11 mouse cellular contexts compared by ENCODE assay signal in the genomic region with DNA sequence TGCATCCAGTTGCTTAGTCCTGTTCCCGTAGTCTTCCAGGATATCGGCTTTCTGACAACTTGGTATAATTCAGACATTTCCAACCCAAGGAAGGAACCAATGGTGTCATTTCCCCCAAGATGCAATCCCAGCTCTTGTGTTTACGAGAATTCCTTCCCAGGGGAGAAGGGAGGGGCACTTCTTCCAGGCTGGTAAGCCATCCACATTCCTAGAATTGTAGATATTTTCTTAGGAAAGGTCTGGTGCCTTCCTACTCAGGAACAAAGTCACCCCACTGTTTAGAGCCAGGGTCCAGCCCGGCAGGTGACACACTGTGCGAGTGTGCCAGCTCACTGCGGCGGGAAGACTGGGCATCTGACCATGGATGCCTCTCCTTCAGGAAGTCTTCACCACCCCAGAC.
"Had no signal": no experiment of that assay in that cellular context is flagged by ENCODE, and none has a peak within 500 bp of the region (broad histone marks: within the 10 kb centered on the region; RNA-seq: fewer than 3 reads in every experiment).

No protein-coding gene starts in this region.

- H3K9ac ChIP-seq: intestine, embryonic 15.5 days; liver, embryonic 13.5 days; liver, postnatal 0 days; midbrain, embryonic 12.5 days; stomach, embryonic 15.5 days had no signal

- ATAC-seq: intestine, embryonic 15.5 days; liver, postnatal 0 days; midbrain, embryonic 16.5 days had no signal

- H3K4me3 ChIP-seq: intestine, embryonic 15.5 days; left cerebral cortex, adult 2 months; liver, embryonic 13.5 days; midbrain, embryonic 12.5 days; stomach, embryonic 15.5 days had no signal

- DNase-seq: kidney, postnatal 4 days; liver; liver, embryonic 13.5 days; liver, postnatal 0 days; right cerebral cortex, postnatal 14 days; thymus, postnatal 36 days had no signal

- H3K36me3 ChIP-seq: intestine, embryonic 15.5 days; liver, embryonic 13.5 days; midbrain, embryonic 12.5 days; stomach, embryonic 15.5 days had no signal

- H3K4me1 ChIP-seq: intestine, embryonic 15.5 days; liver, embryonic 13.5 days; midbrain, embryonic 12.5 days; stomach, embryonic 15.5 days had no signal

- H3K4me2 ChIP-seq: intestine, embryonic 15.5 days; liver, embryonic 13.5 days; midbrain, embryonic 12.5 days; stomach, embryonic 15.5 days had no signal

- H3K27me3 ChIP-seq: intestine, embryonic 15.5 days; liver, embryonic 13.5 days; midbrain, embryonic 12.5 days; stomach, embryonic 15.5 days had no signal

- H3K9me3 ChIP-seq: intestine, embryonic 15.5 days; liver, embryonic 13.5 days; midbrain, embryonic 12.5 days; stomach, embryonic 15.5 days had no signal

- H3K27ac ChIP-seq: intestine, embryonic 15.5 days; left cerebral cortex, adult 2 months; liver, embryonic 13.5 days; midbrain, embryonic 12.5 days; stomach, embryonic 15.5 days had no signal
